Mouse (Mus musculus) CH12.LX (cell line): Measurements from ENCODE around the gene Srsf9. TPM values are rescaled to one million over a fixed set of nuclear protein-coding genes. Genes with fewer than 3 reads are reported as not detected.

Experiments used
- DNase-seq: peaks from one replicate; pipeline ENCODE4 v3.0.0-alpha.2; 2013; ENCODE audit errors: extremely low read depth
- H3K27ac ChIP-seq: 2 replicates; pipeline ENCODE4 v1.5.1; 2012; ENCODE audit warnings: low read depth, mild to moderate bottlenecking, control low read depth, moderate library complexity; ENCODE audit not compliant: insufficient read depth
- H3K27me3 ChIP-seq: replicated peaks from 2 replicates; pipeline ENCODE3; 2012; ENCODE audit warnings: inconsistent platforms
- H3K36me3 ChIP-seq, 2 experiments: replicated peaks in 1 of 2; 2 replicates each; pipeline versions ENCODE3 to v1.6.1; 2012; ENCODE audit warnings: inconsistent platforms in 1 of 2, low read length in 1 of 2, mild to moderate bottlenecking in 1 of 2, mixed read lengths in 1 of 2, moderate library complexity in 1 of 2; ENCODE audit not compliant: control insufficient read depth in 1 of 2, insufficient read depth in 1 of 2
- H3K4me1 ChIP-seq, 2 experiments: 2 replicates each; pipeline ENCODE4 v1.6.1; 2012; ENCODE audit warnings: inconsistent platforms in 1 of 2, moderate library complexity in 1 of 2; ENCODE audit not compliant: insufficient read depth in 2 of 2, control insufficient read depth in 1 of 2
- H3K4me2 ChIP-seq: 2 replicates; pipeline ENCODE4 v1.6.1; 2012; ENCODE audit warnings: low read depth, mild to moderate bottlenecking, control low read depth; ENCODE audit not compliant: poor library complexity, insufficient read depth, severe bottlenecking
- H3K4me3 ChIP-seq, 3 experiments: fragments of 150-350 bp in 1 of 3; sonication (generic) in 1 of 3; replicated peaks in 1 of 3; 2 replicates each; pipeline versions ENCODE3 to v1.5.1; 2011 to 2012; ENCODE audit warnings: low read depth in 2 of 3, low read length in 2 of 3, mild to moderate bottlenecking in 2 of 3, moderate library complexity in 2 of 3, control low read depth in 1 of 3, improper control_type of control experiment in 1 of 3, inconsistent platforms in 1 of 3, mixed read lengths in 1 of 3; ENCODE audit not compliant: poor library complexity in 1 of 3
- H3K79me2 ChIP-seq: replicated peaks from 2 replicates; pipeline ENCODE4 v1.6.1; 2012; ENCODE audit warnings: mild to moderate bottlenecking, moderate library complexity; ENCODE audit not compliant: control insufficient read depth, poor library complexity, insufficient read depth, severe bottlenecking; ENCODE audit errors: extremely low read depth
- H3K9ac ChIP-seq: 2 replicates; pipeline ENCODE4 v1.6.1; 2012; ENCODE audit warnings: low read depth, mild to moderate bottlenecking, control low read depth, moderate library complexity; ENCODE audit not compliant: insufficient read depth
- H3K9me3 ChIP-seq: replicated peaks from 2 replicates; pipeline ENCODE3; 2012; ENCODE audit warnings: low read length, inconsistent platforms, mixed read lengths
- BHLHE40 ChIP-seq: IDR thresholded peaks from 2 replicates; pipeline ENCODE4 v1.6.1; 2011; ENCODE audit warnings: mild to moderate bottlenecking, low read depth, low read length, improper control_type of control experiment
- CHD2 ChIP-seq: IDR thresholded peaks from 2 replicates; pipeline ENCODE4 v1.6.1; 2011; ENCODE audit warnings: low read length, improper control_type of control experiment
- CTCF ChIP-seq, 2 experiments: IDR thresholded peaks in 1 of 2; conservative IDR thresholded peaks in 1 of 2; 2 replicates each; pipeline ENCODE4 v1.5.1; 2011 to 2012; ENCODE audit warnings: low read depth in 2 of 2, low read length in 2 of 2, improper control_type of control experiment in 1 of 2, inconsistent platforms in 1 of 2, mild to moderate bottlenecking in 1 of 2, moderate library complexity in 1 of 2
- E2F4 ChIP-seq: IDR thresholded peaks from 2 replicates; pipeline ENCODE4 v1.6.1; 2011; ENCODE audit warnings: low read depth, low read length, improper control_type of control experiment; ENCODE audit not compliant: insufficient replicate concordance
- ELF1 ChIP-seq: IDR thresholded peaks from 2 replicates; pipeline ENCODE4 v1.6.1; 2014; ENCODE audit warnings: low read depth, mild to moderate bottlenecking, inconsistent platforms, low read length, improper control_type of control experiment
- EP300 ChIP-seq: IDR thresholded peaks from 2 replicates; pipeline ENCODE4 v1.6.1; 2011; ENCODE audit warnings: low read length, improper control_type of control experiment
- JUN ChIP-seq: IDR thresholded peaks from 2 replicates; pipeline ENCODE4 v1.6.1; 2011; ENCODE audit warnings: low read depth, mild to moderate bottlenecking, low read length, improper control_type of control experiment, moderate library complexity; ENCODE audit not compliant: insufficient read depth
- JUND ChIP-seq: conservative IDR thresholded peaks from 2 replicates; pipeline ENCODE4 v1.6.1; 2011; ENCODE audit warnings: low read depth, low read length, improper control_type of control experiment
- KAT2A ChIP-seq: IDR thresholded peaks from 2 replicates; pipeline ENCODE4 v1.6.1; 2012; ENCODE audit warnings: low read length, improper control_type of control experiment, inconsistent platforms; ENCODE audit not compliant: insufficient replicate concordance
- MAZ ChIP-seq: IDR thresholded peaks from 2 replicates; pipeline ENCODE4 v1.6.1; 2012; ENCODE audit warnings: low read depth, mild to moderate bottlenecking, inconsistent platforms, low read length, improper control_type of control experiment, moderate library complexity
- MXI1 ChIP-seq: IDR thresholded peaks from 2 replicates; pipeline ENCODE4 v1.6.1; 2011; ENCODE audit warnings: mild to moderate bottlenecking, low read depth, low read length, improper control_type of control experiment
- MYC ChIP-seq: IDR thresholded peaks from 2 replicates; pipeline ENCODE4 v1.6.1; 2011; ENCODE audit warnings: low read depth, mild to moderate bottlenecking, improper control_type of control experiment, low read length
- PAX5 ChIP-seq: IDR thresholded peaks from 2 replicates; pipeline ENCODE4 v1.6.1; 2012; ENCODE audit warnings: low read length, inconsistent platforms, mixed read lengths
- POLR2AphosphoS2 ChIP-seq: IDR thresholded peaks from 2 replicates; pipeline ENCODE4 v1.6.1; 2011; ENCODE audit warnings: low read depth, low read length, improper control_type of control experiment
- RAD21 ChIP-seq: IDR thresholded peaks from 2 replicates; pipeline ENCODE4 v1.6.1; 2011; ENCODE audit warnings: low read depth, mild to moderate bottlenecking, low read length, improper control_type of control experiment, moderate library complexity
- RCOR1 ChIP-seq: conservative IDR thresholded peaks from 2 replicates; pipeline ENCODE4 v1.6.1; 2012; ENCODE audit warnings: low read depth, mild to moderate bottlenecking, inconsistent platforms, low read length, improper control_type of control experiment
- SIN3A ChIP-seq: IDR thresholded peaks from 2 replicates; pipeline ENCODE4 v1.6.1; 2012; ENCODE audit warnings: low read length, improper control_type of control experiment, inconsistent platforms
- SMC3 ChIP-seq: IDR thresholded peaks from 2 replicates; pipeline ENCODE4 v1.6.1; 2011; ENCODE audit warnings: low read depth, low read length, improper control_type of control experiment
- TBP ChIP-seq: conservative IDR thresholded peaks from 2 replicates; pipeline ENCODE4 v1.6.1; 2011; ENCODE audit warnings: low read depth, low read length, improper control_type of control experiment
- TCF12 ChIP-seq: IDR thresholded peaks from 2 replicates; pipeline ENCODE4 v1.6.1; 2014; ENCODE audit warnings: low read depth, mild to moderate bottlenecking, inconsistent platforms, low read length, improper control_type of control experiment
- UBTF ChIP-seq: IDR thresholded peaks from 2 replicates; pipeline ENCODE4 v1.6.1; 2012; ENCODE audit warnings: low read depth, mild to moderate bottlenecking, inconsistent platforms, low read length, improper control_type of control experiment, moderate library complexity
- ZMIZ1 ChIP-seq: IDR thresholded peaks from 2 replicates; pipeline ENCODE4 v1.6.1; 2012; ENCODE audit warnings: low read depth, mild to moderate bottlenecking, inconsistent platforms, low read length, improper control_type of control experiment
- ZNF384 ChIP-seq: IDR thresholded peaks from 2 replicates; pipeline ENCODE4 v1.6.1; 2012; ENCODE audit warnings: low read depth, low read length, improper control_type of control experiment, inconsistent platforms
- dilution Hi-C: fragments of 300-500 bp; cut with MboI; formaldehyde crosslinking; loops from 2 replicates; pipeline ENCODE4 v1.14.3; 2020; ENCODE audit warnings: low sequenced_read_pairs; ENCODE audit not compliant: extremely low pct_unique_long_range_greater_than_20kb, extremely low pct_ligation_motif_present
- in situ Hi-C: fragments of 300-500 bp; cut with MboI; formaldehyde crosslinking; loops from 3 replicates; pipeline ENCODE4 v1.14.3; 2019; ENCODE audit warnings: low sequenced_read_pairs, low pct_ligation_motif_present, low pct_unique_long_range_greater_than_20kb, mixed read lengths
- polyA plus RNA-seq: library from polyadenylated mRNA; unstranded; fragments of >175 nt; gene quantifications from 2 replicates; pipeline ENCODE4 v1.2.1, GENCODE M21; 2012; ENCODE audit warnings: low read depth; ENCODE audit not compliant: insufficient read length
- total RNA-seq, 2 experiments: library from RNA; depleted of rRNA; stranded (reverse); fragments of 300-350 nt in 1 of 2; fragments of >200 nt in 1 of 2; gene quantifications; 2 replicates each; pipeline ENCODE4 v1.2.3; 2012 to 2014

The Srsf9 gene
- total and polyA plus RNA-seq, 3 experiments, result 73.4 to 130 (median 117) TPM

DNA sequence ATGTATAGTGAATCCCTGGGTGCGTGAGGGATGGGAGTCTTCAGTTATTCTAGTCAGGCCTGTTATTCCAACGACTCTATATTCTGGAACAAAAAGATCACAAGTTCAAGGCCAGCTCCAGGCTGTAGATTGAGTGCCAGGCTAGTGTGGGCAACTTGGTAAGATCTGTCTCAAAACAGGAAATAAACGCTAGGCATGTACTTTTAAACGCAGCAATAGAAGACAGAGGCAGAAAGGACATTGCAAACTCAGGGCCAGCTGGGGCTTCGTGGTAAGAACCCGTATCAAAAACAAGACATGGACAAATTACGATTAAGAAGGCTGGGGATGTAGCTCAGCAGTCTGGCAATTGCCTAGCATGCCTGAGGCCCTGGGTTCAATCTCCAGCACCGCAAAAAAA lies 32.5 kb downstream of the Srsf9 start:
- Histone ChIP-seq H3K27ac (no peak overlapping the region), H3K4me3 (peak overlapping the region; percentile 68 to 76 (median 74)), H3K79me2 (peaks cover 10% of the 10 kb centered on the region), H3K9me3 (no peaks in the 10 kb centered on the region), H3K4me2 (peak overlapping the region; percentile 97), H3K4me1 (peaks cover 8 to 12% of the 10 kb centered on the region in 2 experiments), H3K9ac (peak overlapping the region; percentile 88), H3K27me3 (no peaks in the 10 kb centered on the region), H3K36me3 (peaks cover 2 to 21% of the 10 kb centered on the region in 2 experiments)
- in situ Hi-C loops (no loop called here), dilution Hi-C loops (no loop called here)
- TF ChIP-seq BHLHE40 (no peak), CTCF (conservative IDR thresholded peaks at IDR 0.05 in 1 of 2, IDR thresholded peaks at IDR 0.05 in 1 of 2; ENCODE audit: low read depth in 2 of 2, low read length in 2 of 2) (no peak), EP300 (no peak), JUN (no peak), RCOR1 (no peak), RAD21 (no peak), TCF12 (no peak), CHD2 (peak; percentile 24; the same call in 1 of the 2 replicates), PAX5 (no peak), ELF1 (no peak), SMC3 (no peak), UBTF (no peak), TBP (no peak), SIN3A (peak; percentile 56; the same call in 1 of the 2 replicates), MAZ (no peak), ZNF384 (no peak), E2F4 (no peak), JUND (no peak)
- DNase-seq, result no peak

DNA sequence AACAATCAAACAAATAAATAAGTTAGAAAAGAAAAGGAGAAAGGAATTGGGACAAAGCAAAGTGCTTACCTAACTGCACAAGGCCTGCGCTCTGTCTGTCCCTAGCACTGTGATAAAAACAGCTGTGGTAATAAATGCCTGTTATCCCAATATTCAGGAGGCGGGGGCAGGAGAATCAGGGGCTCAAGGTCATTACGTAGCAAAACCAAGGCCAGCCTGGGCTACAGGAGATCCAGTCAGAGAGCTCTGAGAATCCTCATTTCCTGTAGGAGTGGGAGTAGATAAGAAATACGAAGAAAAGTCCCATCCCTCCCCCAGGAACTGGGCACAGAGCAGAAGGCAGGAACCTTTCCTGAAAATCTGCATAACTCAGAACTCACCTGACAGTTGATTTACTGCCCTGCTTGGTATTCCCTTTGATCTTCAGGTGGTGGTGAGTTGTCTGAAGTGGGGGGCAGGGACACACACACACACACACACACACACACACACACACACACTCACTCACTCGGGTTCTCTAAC lies 32.9 kb downstream of the Srsf9 start:
- H3K27me3 ChIP-seq, result no peaks in the 10 kb centered on the region
- peak overlapping the region; percentile 88 for H3K9ac ChIP-seq
- DNase-seq, result no peak
- in situ Hi-C loops (no loop called here), dilution Hi-C loops (no loop called here)
- no peaks in the 10 kb centered on the region for H3K9me3 ChIP-seq
- H3K4me2 ChIP-seq, result peak overlapping the region; percentile 97
- peaks cover 4 to 24% of the 10 kb centered on the region in 2 experiments for H3K36me3 ChIP-seq
- peaks cover 8 to 12% of the 10 kb centered on the region in 2 experiments for H3K4me1 ChIP-seq
- TF ChIP-seq KAT2A, result no peak
- no peak for TF ChIP-seq EP300
- TF ChIP-seq POLR2AphosphoS2, result no peak
- TF ChIP-seq MYC, result no peak
- TF ChIP-seq RCOR1, result no peak
- no peak for TF ChIP-seq MXI1
- no peak for TF ChIP-seq ZMIZ1
- peaks cover 10% of the 10 kb centered on the region for H3K79me2 ChIP-seq
- H3K27ac ChIP-seq, result no peak overlapping the region
- H3K4me3 ChIP-seq, result peak overlapping the region in 2 of 3 experiments; percentile 68 to 76
